Mouse (Mus musculus): ENCODE results near the gene Cd38. TPM values are rescaled to one million over a fixed set of nuclear protein-coding genes. Genes with fewer than 3 reads are reported as not detected.

Cd38 gene
- polyA plus RNA-seq, 1 experiment from 2014 or later: 1.9 TPM

DNA sequence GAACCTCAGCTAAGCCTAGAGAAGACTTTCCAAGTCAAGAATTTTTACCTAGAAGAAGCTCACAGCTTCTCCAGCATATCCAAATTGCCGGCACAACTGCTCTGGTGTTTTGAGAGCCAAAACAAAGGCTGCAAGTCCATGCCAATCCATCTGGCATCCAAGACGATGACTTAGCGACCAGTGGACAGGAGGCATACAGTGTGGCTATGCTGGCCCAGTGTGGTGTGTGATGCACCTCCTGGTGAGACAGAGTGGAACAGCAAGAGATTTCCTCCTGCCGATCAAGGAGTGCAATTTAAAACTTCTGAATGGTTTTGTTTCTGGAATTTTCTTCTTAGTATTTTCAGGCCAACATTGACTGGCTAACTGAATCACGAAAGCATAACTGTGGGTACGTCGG lies 31.8 kb upstream of the Cd38 start:
- no peak for ATAC-seq
- H3K27ac ChIP-seq (ENCODE audit: low read length): no peak overlapping the region
- WGBS: 91% methylated on average over 7 of the region's 7 CpGs

DNA sequence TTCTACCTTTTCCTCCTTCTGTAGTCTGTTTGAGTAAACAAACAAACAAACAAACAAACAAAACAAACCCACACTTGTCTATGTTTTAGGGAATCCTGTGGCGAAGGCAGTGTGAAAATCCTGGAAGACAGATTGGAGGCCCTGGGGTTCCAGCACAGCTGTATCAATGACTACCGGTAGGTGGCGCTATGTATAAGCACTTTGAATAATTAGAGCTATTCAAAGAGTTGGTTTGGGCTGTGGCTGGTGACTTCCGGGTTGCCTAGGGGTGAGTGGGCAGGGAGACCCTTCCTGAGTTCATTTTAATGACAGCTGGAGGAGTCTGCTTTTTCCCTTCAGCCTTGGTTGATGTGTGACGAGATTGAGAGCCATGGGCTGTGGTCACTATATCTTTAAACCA lies 31.0 kb upstream of the Cd38 start:
- Histone ChIP-seq H3K36me3 (ENCODE audit: control insufficient read depth, insufficient read depth, low read length) (no peaks in the 10 kb centered on the region), H3K4me2 (ENCODE audit: low read length) (no peak overlapping the region), H3K27ac (ENCODE audit: low read length) (no peak overlapping the region), H3K9ac (ENCODE audit: low read depth, low read length) (no peak overlapping the region), H3K4me1 (ENCODE audit: control insufficient read depth, insufficient read depth, low read length) (no peaks in the 10 kb centered on the region), H3K4me3 (ENCODE audit: low read depth, low read length) (no peak overlapping the region), H3K9me3 (replicated peaks; ENCODE audit: control insufficient read depth, low read length, poor library complexity, severe bottlenecking) (no peaks in the 10 kb centered on the region), H3K27me3 (ENCODE audit: control insufficient read depth, insufficient read depth, low read depth, low read length) (no peaks in the 10 kb centered on the region)
- no peak for ATAC-seq
- 45% methylated on average over 5 of the region's 5 CpGs for WGBS

More for the DNA sequence above, 31.8 kb upstream of the Cd38 start:
- no peaks in the 10 kb centered on the region for H3K9me3 ChIP-seq (replicated peaks; ENCODE audit: control insufficient read depth, low read length, poor library complexity, severe bottlenecking)
- H3K4me1 ChIP-seq (ENCODE audit: control insufficient read depth, insufficient read depth, low read length): no peaks in the 10 kb centered on the region
- H3K4me2 ChIP-seq (ENCODE audit: low read length): no peak overlapping the region
- H3K27me3 ChIP-seq (ENCODE audit: control insufficient read depth, insufficient read depth, low read depth, low read length): no peaks in the 10 kb centered on the region
- H3K4me3 ChIP-seq (ENCODE audit: low read depth, low read length): no peak overlapping the region
- no peaks in the 10 kb centered on the region for H3K36me3 ChIP-seq (ENCODE audit: control insufficient read depth, insufficient read depth, low read length)
- H3K9ac ChIP-seq (ENCODE audit: low read depth, low read length): no peak overlapping the region

DNA sequence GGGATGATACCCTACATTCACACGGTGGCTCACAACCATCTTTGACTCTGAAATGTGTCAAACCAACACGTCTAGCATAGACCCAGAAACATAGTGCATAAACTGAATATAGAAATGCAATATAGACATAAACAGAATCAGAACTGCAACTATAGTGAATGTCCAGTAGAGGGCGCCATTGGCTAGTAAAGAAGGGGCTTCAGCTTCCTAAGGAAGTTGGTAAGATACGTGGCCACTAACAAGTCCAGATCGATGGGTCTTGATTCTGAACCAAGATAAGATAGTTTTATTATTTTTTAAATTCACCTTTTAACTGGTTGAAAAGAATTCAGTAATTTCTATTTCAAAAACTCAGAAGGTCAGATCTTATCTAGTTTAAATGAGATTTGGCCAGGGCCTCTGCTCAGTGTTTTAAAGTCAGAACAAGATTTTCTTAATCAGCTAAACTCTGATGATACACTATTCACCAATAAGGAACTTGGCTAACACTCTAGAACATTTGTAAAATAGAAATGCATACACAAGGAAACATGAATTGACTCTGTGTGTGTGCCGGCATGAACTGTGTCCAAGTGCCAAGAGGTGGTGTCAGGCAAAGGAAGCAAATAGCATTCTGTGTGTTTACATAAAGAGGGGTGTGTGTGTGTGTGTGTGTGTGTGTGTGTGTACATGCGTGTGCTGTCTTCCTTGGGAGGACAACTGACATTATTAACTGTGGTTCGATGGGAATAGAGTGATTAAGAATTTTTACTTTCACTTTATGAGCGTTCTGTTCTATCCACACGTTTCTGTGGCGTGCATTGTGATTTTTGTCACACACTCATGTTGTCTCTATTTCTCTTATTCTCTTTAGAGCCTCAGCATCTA lies 27.0 kb upstream of the Cd38 start:
- Histone ChIP-seq H3K9ac (ENCODE audit: low read depth, low read length) (no peak overlapping the region), H3K4me3 (ENCODE audit: low read depth, low read length) (no peak overlapping the region), H3K27me3 (ENCODE audit: control insufficient read depth, insufficient read depth, low read depth, low read length) (no peaks in the 10 kb centered on the region), H3K9me3 (replicated peaks; ENCODE audit: control insufficient read depth, low read length, poor library complexity, severe bottlenecking) (no peaks in the 10 kb centered on the region), H3K36me3 (ENCODE audit: control insufficient read depth, insufficient read depth, low read length) (no peaks in the 10 kb centered on the region), H3K27ac (ENCODE audit: low read length) (no peak overlapping the region), H3K4me2 (ENCODE audit: low read length) (no peak overlapping the region), H3K4me1 (ENCODE audit: control insufficient read depth, insufficient read depth, low read length) (no peaks in the 10 kb centered on the region)
- 48% methylated on average over 11 of the region's 11 CpGs for WGBS
- ATAC-seq: peak; percentile 61; the same call in 1 of the 2 replicates

DNA sequence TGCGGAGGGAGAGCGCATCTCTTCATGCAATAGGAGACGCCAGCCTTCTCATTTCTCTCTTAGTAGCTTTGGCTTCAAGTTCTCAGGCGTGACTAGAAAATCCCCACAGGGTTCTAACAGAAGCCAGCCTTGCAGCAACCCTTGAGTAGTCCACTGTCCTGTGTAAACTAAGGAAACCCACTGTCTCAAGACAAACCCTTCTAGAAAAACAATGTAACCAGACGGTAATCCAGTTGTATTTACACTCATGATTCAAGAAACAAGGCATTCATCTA lies 26.4 kb upstream of the Cd38 start:
- no peak for ATAC-seq
- Histone ChIP-seq H3K27me3 (ENCODE audit: control insufficient read depth, insufficient read depth, low read depth, low read length) (no peaks in the 10 kb centered on the region), H3K9ac (ENCODE audit: low read depth, low read length) (no peak overlapping the region), H3K4me1 (ENCODE audit: control insufficient read depth, insufficient read depth, low read length) (no peaks in the 10 kb centered on the region), H3K9me3 (replicated peaks; ENCODE audit: control insufficient read depth, low read length, poor library complexity, severe bottlenecking) (no peaks in the 10 kb centered on the region), H3K27ac (ENCODE audit: low read length) (no peak overlapping the region), H3K36me3 (ENCODE audit: control insufficient read depth, insufficient read depth, low read length) (no peaks in the 10 kb centered on the region), H3K4me2 (ENCODE audit: low read length) (no peak overlapping the region), H3K4me3 (ENCODE audit: low read depth, low read length) (no peak overlapping the region)
- WGBS: 79% methylated on average over 5 of the region's 5 CpGs

DNA sequence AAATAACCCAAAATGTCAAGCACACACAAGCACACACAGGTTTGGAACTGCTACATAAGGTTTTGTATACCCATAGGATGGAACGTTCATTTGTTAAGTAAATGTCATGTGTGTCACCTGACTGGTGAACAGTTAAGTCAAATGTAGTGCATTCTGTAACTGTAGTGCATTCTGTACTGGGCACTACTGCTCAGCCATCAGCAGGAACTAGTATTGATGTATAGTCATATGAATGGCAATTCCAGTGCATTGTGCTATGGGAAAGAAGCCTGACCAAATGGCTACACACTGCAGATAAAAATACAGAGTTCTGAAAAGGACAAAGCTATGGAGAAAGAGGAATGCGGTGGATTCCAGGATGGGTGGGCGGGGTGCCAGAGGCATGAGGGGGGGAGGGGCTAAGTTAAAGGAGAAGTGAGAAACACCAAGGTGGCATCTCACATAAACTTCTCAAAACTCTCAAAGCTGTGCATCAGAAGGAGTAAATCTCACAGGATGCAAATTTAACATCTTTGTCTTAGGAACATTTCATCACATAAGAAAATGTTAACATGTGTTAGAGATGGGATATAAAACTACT lies 25.7 kb upstream of the Cd38 start:
- ATAC-seq: no peak
- Histone ChIP-seq H3K9ac (ENCODE audit: low read depth, low read length) (no peak overlapping the region), H3K4me1 (ENCODE audit: control insufficient read depth, insufficient read depth, low read length) (no peaks in the 10 kb centered on the region), H3K4me2 (ENCODE audit: low read length) (no peak overlapping the region), H3K27ac (ENCODE audit: low read length) (no peak overlapping the region), H3K36me3 (ENCODE audit: control insufficient read depth, insufficient read depth, low read length) (no peaks in the 10 kb centered on the region), H3K27me3 (ENCODE audit: control insufficient read depth, insufficient read depth, low read depth, low read length) (no peaks in the 10 kb centered on the region), H3K9me3 (replicated peaks; ENCODE audit: control insufficient read depth, low read length, poor library complexity, severe bottlenecking) (no peaks in the 10 kb centered on the region), H3K4me3 (ENCODE audit: low read depth, low read length) (no peak overlapping the region)
- 66% methylated on average over 3 of the region's 3 CpGs for WGBS

DNA sequence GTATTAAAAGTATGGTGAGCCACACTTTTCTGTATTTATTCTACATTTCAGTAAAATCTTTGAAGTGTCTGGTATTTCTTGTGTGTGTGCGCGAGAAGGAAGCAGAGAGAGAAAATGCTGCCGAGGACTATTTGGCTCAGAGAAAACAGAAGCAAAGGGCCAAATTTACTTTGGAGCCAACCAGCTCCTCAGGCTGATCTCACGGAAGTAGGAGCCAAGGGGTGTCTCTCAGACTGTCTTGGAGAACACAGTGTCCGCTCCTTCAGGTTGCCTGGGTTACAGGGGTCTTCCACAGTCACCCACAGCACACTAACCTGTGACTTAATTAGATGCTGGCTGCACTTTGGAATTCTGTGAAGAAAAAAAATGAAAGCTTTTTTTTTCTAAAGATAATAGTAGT lies 23.3 kb upstream of the Cd38 start:
- Histone ChIP-seq H3K9ac (ENCODE audit: low read depth, low read length) (no peak overlapping the region), H3K4me3 (ENCODE audit: low read depth, low read length) (no peak overlapping the region), H3K36me3 (ENCODE audit: control insufficient read depth, insufficient read depth, low read length) (no peaks in the 10 kb centered on the region), H3K27me3 (ENCODE audit: control insufficient read depth, insufficient read depth, low read depth, low read length) (no peaks in the 10 kb centered on the region), H3K9me3 (replicated peaks; ENCODE audit: control insufficient read depth, low read length, poor library complexity, severe bottlenecking) (no peaks in the 10 kb centered on the region), H3K4me1 (ENCODE audit: control insufficient read depth, insufficient read depth, low read length) (no peaks in the 10 kb centered on the region), H3K4me2 (ENCODE audit: low read length) (no peak overlapping the region), H3K27ac (ENCODE audit: low read length) (no peak overlapping the region)
- no peak for ATAC-seq
- 84% methylated on average over 5 of the region's 5 CpGs for WGBS

DNA sequence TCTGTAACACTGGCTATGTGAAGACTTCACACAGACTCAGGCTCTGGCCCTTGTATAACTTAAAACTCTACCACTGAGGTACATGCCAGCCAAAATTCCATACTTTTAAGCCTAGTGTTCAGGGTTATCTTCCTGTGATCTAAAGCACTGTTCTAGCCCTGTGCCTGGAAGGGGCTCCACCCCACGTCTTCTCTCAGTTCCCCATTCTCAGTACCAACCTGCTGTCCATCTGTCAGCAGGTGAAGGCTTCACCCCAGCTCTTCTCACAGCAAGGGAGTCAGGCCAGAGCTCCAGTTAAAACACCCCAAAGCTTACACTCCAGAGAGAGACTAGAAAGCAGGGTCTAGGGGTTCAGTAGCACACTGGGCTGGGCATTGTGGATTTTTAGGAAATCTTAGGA lies 22.7 kb upstream of the Cd38 start:
- Histone ChIP-seq H3K27ac (ENCODE audit: low read length) (no peak overlapping the region), H3K4me2 (ENCODE audit: low read length) (no peak overlapping the region), H3K4me3 (ENCODE audit: low read depth, low read length) (no peak overlapping the region), H3K36me3 (ENCODE audit: control insufficient read depth, insufficient read depth, low read length) (no peaks in the 10 kb centered on the region), H3K27me3 (ENCODE audit: control insufficient read depth, insufficient read depth, low read depth, low read length) (no peaks in the 10 kb centered on the region), H3K9ac (ENCODE audit: low read depth, low read length) (no peak overlapping the region), H3K4me1 (ENCODE audit: control insufficient read depth, insufficient read depth, low read length) (no peaks in the 10 kb centered on the region), H3K9me3 (replicated peaks; ENCODE audit: control insufficient read depth, low read length, poor library complexity, severe bottlenecking) (no peaks in the 10 kb centered on the region)
- ATAC-seq: no peak
- WGBS: 68% methylated on average over 1 of the region's 1 CpGs

DNA sequence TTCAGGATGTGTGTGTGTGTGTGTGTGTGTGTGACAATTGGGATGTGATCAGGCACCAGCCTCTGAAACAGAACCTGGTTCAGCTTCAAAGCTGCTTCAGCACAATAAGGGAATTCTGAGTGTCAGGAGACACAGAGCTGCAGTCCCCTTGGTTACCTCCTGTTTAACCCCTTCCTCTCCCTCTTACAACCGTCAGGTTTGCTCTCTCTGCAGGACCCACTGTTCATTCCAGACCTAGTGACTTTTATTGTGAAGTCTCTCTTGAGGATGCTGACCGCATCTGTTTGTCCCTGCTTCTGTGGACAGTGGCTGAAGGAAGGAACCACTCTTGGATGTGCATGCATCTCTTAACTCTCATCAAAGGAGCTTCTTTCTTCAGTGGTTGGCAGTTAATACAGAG lies 22.1 kb upstream of the Cd38 start:
- Histone ChIP-seq H3K27ac (ENCODE audit: low read length) (no peak overlapping the region), H3K36me3 (ENCODE audit: control insufficient read depth, insufficient read depth, low read length) (no peaks in the 10 kb centered on the region), H3K9me3 (replicated peaks; ENCODE audit: control insufficient read depth, low read length, poor library complexity, severe bottlenecking) (no peaks in the 10 kb centered on the region), H3K9ac (ENCODE audit: low read depth, low read length) (no peak overlapping the region), H3K27me3 (ENCODE audit: control insufficient read depth, insufficient read depth, low read depth, low read length) (no peaks in the 10 kb centered on the region), H3K4me3 (ENCODE audit: low read depth, low read length) (no peak overlapping the region), H3K4me2 (ENCODE audit: low read length) (no peak overlapping the region), H3K4me1 (ENCODE audit: control insufficient read depth, insufficient read depth, low read length) (no peaks in the 10 kb centered on the region)
- no peak for ATAC-seq
- WGBS: 27% methylated on average over 2 of the region's 2 CpGs

DNA sequence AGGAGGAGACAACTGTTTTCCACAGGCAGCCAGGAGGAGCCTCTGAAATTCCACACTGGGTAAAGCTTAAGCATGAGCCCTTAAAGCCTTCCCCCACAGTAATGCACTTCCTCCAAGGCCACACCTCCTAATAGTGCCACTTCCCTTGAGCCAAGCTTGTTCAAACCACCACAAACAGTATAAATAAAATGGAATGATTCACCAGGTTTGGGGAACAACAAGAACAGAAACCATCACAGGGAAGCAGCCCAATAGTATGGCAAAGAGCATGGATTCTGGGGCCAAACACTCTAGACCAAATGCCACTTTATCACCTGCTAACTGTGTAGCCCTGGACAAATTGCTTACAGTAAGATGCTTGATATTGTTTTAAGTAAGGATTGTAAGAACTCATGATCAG lies 20.8 kb upstream of the Cd38 start:
- Histone ChIP-seq H3K27ac (ENCODE audit: low read length) (no peak overlapping the region), H3K4me1 (ENCODE audit: control insufficient read depth, insufficient read depth, low read length) (no peaks in the 10 kb centered on the region), H3K4me3 (ENCODE audit: low read depth, low read length) (no peak overlapping the region), H3K9me3 (replicated peaks; ENCODE audit: control insufficient read depth, low read length, poor library complexity, severe bottlenecking) (no peaks in the 10 kb centered on the region), H3K27me3 (ENCODE audit: control insufficient read depth, insufficient read depth, low read depth, low read length) (no peaks in the 10 kb centered on the region), H3K4me2 (ENCODE audit: low read length) (no peak overlapping the region), H3K9ac (ENCODE audit: low read depth, low read length) (no peak overlapping the region), H3K36me3 (ENCODE audit: control insufficient read depth, insufficient read depth, low read length) (no peaks in the 10 kb centered on the region)
- ATAC-seq: no peak

Measured in midbrain, embryonic 16.5 days (tissue).